Mouse (Mus musculus) CH12.LX (cell line): ENCODE data around the gene Tmem239. TPM values are rescaled to one million over a fixed set of nuclear protein-coding genes. Genes with fewer than 3 reads are reported as not detected.

Experiments used
- DNase-seq: peaks from one replicate; pipeline ENCODE4 v3.0.0-alpha.2; 2013; ENCODE audit errors: extremely low read depth
- H3K27ac ChIP-seq: 2 replicates; pipeline ENCODE4 v1.5.1; 2012; ENCODE audit warnings: low read depth, mild to moderate bottlenecking, control low read depth, moderate library complexity; ENCODE audit not compliant: insufficient read depth
- H3K27me3 ChIP-seq: replicated peaks from 2 replicates; pipeline ENCODE3; 2012; ENCODE audit warnings: inconsistent platforms
- H3K36me3 ChIP-seq, 2 experiments: replicated peaks in 1 of 2; 2 replicates each; pipeline versions ENCODE3 to v1.6.1; 2012; ENCODE audit warnings: inconsistent platforms in 1 of 2, low read length in 1 of 2, mild to moderate bottlenecking in 1 of 2, mixed read lengths in 1 of 2, moderate library complexity in 1 of 2; ENCODE audit not compliant: control insufficient read depth in 1 of 2, insufficient read depth in 1 of 2
- H3K4me1 ChIP-seq, 2 experiments: 2 replicates each; pipeline ENCODE4 v1.6.1; 2012; ENCODE audit warnings: inconsistent platforms in 1 of 2, moderate library complexity in 1 of 2; ENCODE audit not compliant: insufficient read depth in 2 of 2, control insufficient read depth in 1 of 2
- H3K4me2 ChIP-seq: 2 replicates; pipeline ENCODE4 v1.6.1; 2012; ENCODE audit warnings: low read depth, mild to moderate bottlenecking, control low read depth; ENCODE audit not compliant: poor library complexity, insufficient read depth, severe bottlenecking
- H3K4me3 ChIP-seq, 3 experiments: fragments of 150-350 bp in 1 of 3; sonication (generic) in 1 of 3; replicated peaks in 1 of 3; 2 replicates each; pipeline versions ENCODE3 to v1.5.1; 2011 to 2012; ENCODE audit warnings: low read depth in 2 of 3, low read length in 2 of 3, mild to moderate bottlenecking in 2 of 3, moderate library complexity in 2 of 3, control low read depth in 1 of 3, improper control_type of control experiment in 1 of 3, inconsistent platforms in 1 of 3, mixed read lengths in 1 of 3; ENCODE audit not compliant: poor library complexity in 1 of 3
- H3K79me2 ChIP-seq: replicated peaks from 2 replicates; pipeline ENCODE4 v1.6.1; 2012; ENCODE audit warnings: mild to moderate bottlenecking, moderate library complexity; ENCODE audit not compliant: control insufficient read depth, poor library complexity, insufficient read depth, severe bottlenecking; ENCODE audit errors: extremely low read depth
- H3K9ac ChIP-seq: 2 replicates; pipeline ENCODE4 v1.6.1; 2012; ENCODE audit warnings: low read depth, mild to moderate bottlenecking, control low read depth, moderate library complexity; ENCODE audit not compliant: insufficient read depth
- H3K9me3 ChIP-seq: replicated peaks from 2 replicates; pipeline ENCODE3; 2012; ENCODE audit warnings: low read length, inconsistent platforms, mixed read lengths
- CHD2 ChIP-seq: IDR thresholded peaks from 2 replicates; pipeline ENCODE4 v1.6.1; 2011; ENCODE audit warnings: low read length, improper control_type of control experiment
- CTCF ChIP-seq, 2 experiments: IDR thresholded peaks in 1 of 2; conservative IDR thresholded peaks in 1 of 2; 2 replicates each; pipeline ENCODE4 v1.5.1; 2011 to 2012; ENCODE audit warnings: low read depth in 2 of 2, low read length in 2 of 2, improper control_type of control experiment in 1 of 2, inconsistent platforms in 1 of 2, mild to moderate bottlenecking in 1 of 2, moderate library complexity in 1 of 2
- E2F4 ChIP-seq: IDR thresholded peaks from 2 replicates; pipeline ENCODE4 v1.6.1; 2011; ENCODE audit warnings: low read depth, low read length, improper control_type of control experiment; ENCODE audit not compliant: insufficient replicate concordance
- ELF1 ChIP-seq: IDR thresholded peaks from 2 replicates; pipeline ENCODE4 v1.6.1; 2014; ENCODE audit warnings: low read depth, mild to moderate bottlenecking, inconsistent platforms, low read length, improper control_type of control experiment
- ETS1 ChIP-seq: conservative IDR thresholded peaks from 2 replicates; pipeline ENCODE4 v1.6.1; 2012; ENCODE audit warnings: low read depth, mild to moderate bottlenecking, inconsistent platforms, low read length, improper control_type of control experiment, moderate library complexity
- GABPA ChIP-seq: IDR thresholded peaks from 2 replicates; pipeline ENCODE4 v1.6.1; 2012; ENCODE audit warnings: low read depth, low read length, improper control_type of control experiment, inconsistent platforms; ENCODE audit not compliant: insufficient replicate concordance
- HCFC1 ChIP-seq: IDR thresholded peaks from 2 replicates; pipeline ENCODE4 v1.6.1; 2012; ENCODE audit warnings: low read depth, mild to moderate bottlenecking, inconsistent platforms, low read length, improper control_type of control experiment
- IRF4 ChIP-seq: IDR thresholded peaks from 2 replicates; pipeline ENCODE4 v1.6.1; 2014; ENCODE audit warnings: low read depth, mild to moderate bottlenecking, inconsistent platforms, low read length, improper control_type of control experiment
- JUN ChIP-seq: IDR thresholded peaks from 2 replicates; pipeline ENCODE4 v1.6.1; 2011; ENCODE audit warnings: low read depth, mild to moderate bottlenecking, low read length, improper control_type of control experiment, moderate library complexity; ENCODE audit not compliant: insufficient read depth
- JUND ChIP-seq: conservative IDR thresholded peaks from 2 replicates; pipeline ENCODE4 v1.6.1; 2011; ENCODE audit warnings: low read depth, low read length, improper control_type of control experiment
- MAFK ChIP-seq: IDR thresholded peaks from 2 replicates; pipeline ENCODE4 v1.6.1; 2011; ENCODE audit warnings: low read length, improper control_type of control experiment; ENCODE audit not compliant: insufficient replicate concordance
- MAZ ChIP-seq: IDR thresholded peaks from 2 replicates; pipeline ENCODE4 v1.6.1; 2012; ENCODE audit warnings: low read depth, mild to moderate bottlenecking, inconsistent platforms, low read length, improper control_type of control experiment, moderate library complexity
- MEF2A ChIP-seq: IDR thresholded peaks from 2 replicates; pipeline ENCODE4 v1.6.1; 2014; ENCODE audit warnings: low read depth, mild to moderate bottlenecking, inconsistent platforms, low read length, improper control_type of control experiment, borderline replicate concordance
- MXI1 ChIP-seq: IDR thresholded peaks from 2 replicates; pipeline ENCODE4 v1.6.1; 2011; ENCODE audit warnings: mild to moderate bottlenecking, low read depth, low read length, improper control_type of control experiment
- NRF1 ChIP-seq: IDR thresholded peaks from 2 replicates; pipeline ENCODE4 v1.6.1; 2014; ENCODE audit warnings: low read depth, mild to moderate bottlenecking, inconsistent platforms, low read length, improper control_type of control experiment, moderate library complexity
- PAX5 ChIP-seq: IDR thresholded peaks from 2 replicates; pipeline ENCODE4 v1.6.1; 2012; ENCODE audit warnings: low read length, inconsistent platforms, mixed read lengths
- POLR2A ChIP-seq: IDR thresholded peaks from 2 replicates; pipeline ENCODE4 v1.6.1; 2011; ENCODE audit warnings: low read depth, mild to moderate bottlenecking, improper control_type of control experiment, low read length
- SIN3A ChIP-seq: IDR thresholded peaks from 2 replicates; pipeline ENCODE4 v1.6.1; 2012; ENCODE audit warnings: low read length, improper control_type of control experiment, inconsistent platforms
- USF2 ChIP-seq: conservative IDR thresholded peaks from 2 replicates; pipeline ENCODE4 v1.6.1; 2011; ENCODE audit warnings: low read depth, low read length, improper control_type of control experiment
- ZMIZ1 ChIP-seq: IDR thresholded peaks from 2 replicates; pipeline ENCODE4 v1.6.1; 2012; ENCODE audit warnings: low read depth, mild to moderate bottlenecking, inconsistent platforms, low read length, improper control_type of control experiment
- ZNF384 ChIP-seq: IDR thresholded peaks from 2 replicates; pipeline ENCODE4 v1.6.1; 2012; ENCODE audit warnings: low read depth, low read length, improper control_type of control experiment, inconsistent platforms
- dilution Hi-C: fragments of 300-500 bp; cut with MboI; formaldehyde crosslinking; loops from 2 replicates; pipeline ENCODE4 v1.14.3; 2020; ENCODE audit warnings: low sequenced_read_pairs; ENCODE audit not compliant: extremely low pct_unique_long_range_greater_than_20kb, extremely low pct_ligation_motif_present
- in situ Hi-C: fragments of 300-500 bp; cut with MboI; formaldehyde crosslinking; loops from 3 replicates; pipeline ENCODE4 v1.14.3; 2019; ENCODE audit warnings: low sequenced_read_pairs, low pct_ligation_motif_present, low pct_unique_long_range_greater_than_20kb, mixed read lengths
- polyA plus RNA-seq: library from polyadenylated mRNA; unstranded; fragments of >175 nt; gene quantifications from 2 replicates; pipeline ENCODE4 v1.2.1, GENCODE M21; 2012; ENCODE audit warnings: low read depth; ENCODE audit not compliant: insufficient read length
- total RNA-seq, 2 experiments: library from RNA; depleted of rRNA; stranded (reverse); fragments of 300-350 nt in 1 of 2; fragments of >200 nt in 1 of 2; gene quantifications; 2 replicates each; pipeline ENCODE4 v1.2.3; 2012 to 2014

The Tmem239 gene
- total RNA-seq (2012; rRNA removed) (not detected in 2 replicates), total RNA-seq (2014; rRNA removed) (not detected in 2 replicates), polyA plus RNA-seq (not detected in 2 replicates)

DNA sequence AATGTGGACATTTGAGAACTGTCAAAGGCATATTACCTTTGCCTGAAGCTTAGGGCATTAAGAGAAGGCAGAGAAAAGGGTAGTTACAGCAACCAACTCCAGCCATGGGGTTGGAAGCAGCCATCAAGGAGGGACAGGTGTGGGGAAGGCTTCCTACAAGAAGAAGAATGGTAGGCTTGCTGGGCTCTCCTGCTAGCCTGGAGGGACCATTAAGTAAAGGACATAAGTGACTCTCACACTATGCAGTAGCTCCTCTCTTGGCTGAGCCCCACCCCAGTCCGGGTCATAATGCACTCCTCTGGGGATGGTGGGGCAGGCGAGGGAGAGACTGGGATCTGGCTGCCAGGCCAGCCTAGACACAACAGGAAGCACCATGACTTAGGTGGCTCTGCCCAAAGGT is at the start of gene Tmem239:
Tmem239 (plus strand) TSS at position 301 of the 400 bp plus-strand sequence.
- Histone ChIP-seq H3K27me3 (no peaks in the 10 kb centered on the region), H3K9me3 (no peaks in the 10 kb centered on the region), H3K4me3 (no peak within 1 kb of the TSS), H3K27ac (no peak within 1 kb of the TSS), H3K4me2 (no peak within 1 kb of the TSS)
- TF ChIP-seq CHD2 (no peak), MXI1 (no peak), IRF4 (no peak), NRF1 (no peak), PAX5 (no peak), GABPA (no peak), CTCF (conservative IDR thresholded peaks at IDR 0.05 in 1 of 2, IDR thresholded peaks at IDR 0.05 in 1 of 2; ENCODE audit: low read depth in 2 of 2, low read length in 2 of 2) (no peak), E2F4 (no peak), HCFC1 (no peak)
- TF ChIP-seq, all 38 proteins: peak for 0
- Histone ChIP-seq H3K4me1 (peaks cover 1 to 4% of the 10 kb centered on the region in 2 experiments), H3K79me2 (no peaks in the 10 kb centered on the region), H3K36me3 (no peaks in the 10 kb centered on the region), H3K9ac (no peak within 1 kb of the TSS)
- dilution Hi-C loops, result no loop called here
- no peak for DNase-seq
- in situ Hi-C loops, result no loop called here

GRCm38 (mm10) chr2:130357551-130357950 is 48.7 kb upstream of the Tmem239 start:
- in situ Hi-C loops (no loop called here), dilution Hi-C loops (no loop called here)
- Histone ChIP-seq H3K9ac (no peak overlapping the region), H3K4me1 (peaks cover 0 to 14% of the 10 kb centered on the region in 2 experiments; a peak in 2 of 4 replicates), H3K36me3 (no peaks in the 10 kb centered on the region), H3K4me2 (no peak overlapping the region), H3K27ac (no peak overlapping the region), H3K9me3 (peaks cover 2% of the 10 kb centered on the region), H3K79me2 (no peaks in the 10 kb centered on the region), H3K4me3 (no peak overlapping the region), H3K27me3 (peaks cover 41% of the 10 kb centered on the region)
- TF ChIP-seq MAFK (no peak), SIN3A (no peak), ZNF384 (no peak), JUN (no peak), USF2 (no peak), POLR2A (no peak), JUND (no peak), ETS1 (no peak), NRF1 (no peak), ZMIZ1 (no peak), IRF4 (no peak), ELF1 (no peak), MEF2A (no peak), MAZ (no peak), MXI1 (no peak), PAX5 (no peak)
- DNase-seq, result no peak
